ENCODE assay signal across 29 mouse cellular contexts in genomic region chr16:46863959-46864358, GRCm38 (mm10).
DNase-seq lines count a peak whose midpoint lies in the region; ATAC-seq and TF ChIP-seq lines count a peak whose summit lies in the region.
"Had no signal": no experiment of that assay in that cellular context is flagged by ENCODE, and none has a peak within 500 bp of the region (broad histone marks: within the 10 kb centered on the region; RNA-seq: fewer than 3 reads in every experiment).

No protein-coding gene starts in this region.

- no peak overlapping the region for H3K4me3 ChIP-seq in forebrain, postnatal 0 days (ENCODE audit: low read depth, low read length)
- H3K4me3 ChIP-seq in forebrain, embryonic 13.5 days, result no peak overlapping the region
- H3K4me3 ChIP-seq in midbrain, embryonic 10.5 days, result no peak overlapping the region
- H3K4me3 ChIP-seq: embryonic facial prominence, embryonic 15.5 days; forebrain, embryonic 15.5 days; heart, embryonic 12.5 days; heart, embryonic 15.5 days; hindbrain, embryonic 10.5 days; hindbrain, embryonic 13.5 days; intestine, embryonic 15.5 days had no signal

- H3K4me2 ChIP-seq in forebrain, postnatal 0 days (ENCODE audit: low read depth), result no peak overlapping the region
- no peak overlapping the region for H3K4me2 ChIP-seq in forebrain, embryonic 13.5 days
- H3K4me2 ChIP-seq: embryonic facial prominence, embryonic 15.5 days; forebrain, embryonic 15.5 days; heart, embryonic 12.5 days; heart, embryonic 15.5 days; hindbrain, embryonic 13.5 days; intestine, embryonic 15.5 days had no signal

- no peak overlapping the region for H3K9ac ChIP-seq in forebrain, postnatal 0 days
- H3K9ac ChIP-seq in forebrain, embryonic 13.5 days, result no peak overlapping the region
- H3K9ac ChIP-seq: embryonic facial prominence, embryonic 15.5 days; forebrain, embryonic 15.5 days; heart, embryonic 12.5 days; heart, embryonic 15.5 days; hindbrain, embryonic 13.5 days; intestine, embryonic 15.5 days had no signal

- no peak for TF ChIP-seq CTCF in forebrain, postnatal 0 days (IDR thresholded peaks at IDR 0.05; ENCODE audit: low read depth)

- H3K9me3 ChIP-seq in forebrain, postnatal 0 days (ENCODE audit: low read length), result no peaks in the 10 kb centered on the region
- no peaks in the 10 kb centered on the region for H3K9me3 ChIP-seq in forebrain, embryonic 13.5 days (replicated peaks)
- no peaks in the 10 kb centered on the region for H3K9me3 ChIP-seq in midbrain, embryonic 10.5 days (replicated peaks)
- H3K9me3 ChIP-seq: embryonic facial prominence, embryonic 15.5 days; forebrain, embryonic 15.5 days; heart, embryonic 12.5 days; heart, embryonic 15.5 days; hindbrain, embryonic 10.5 days; hindbrain, embryonic 13.5 days; intestine, embryonic 15.5 days had no signal

- H3K4me1 ChIP-seq in forebrain, postnatal 0 days (ENCODE audit: insufficient read depth), result no peaks in the 10 kb centered on the region
- H3K4me1 ChIP-seq in forebrain, embryonic 13.5 days, result no peaks in the 10 kb centered on the region
- no peaks in the 10 kb centered on the region for H3K4me1 ChIP-seq in midbrain, embryonic 10.5 days
- H3K4me1 ChIP-seq: embryonic facial prominence, embryonic 15.5 days; forebrain, embryonic 15.5 days; heart, embryonic 12.5 days; heart, embryonic 15.5 days; hindbrain, embryonic 10.5 days; hindbrain, embryonic 13.5 days; intestine, embryonic 15.5 days had no signal

- H3K36me3 ChIP-seq in forebrain, postnatal 0 days (ENCODE audit: insufficient read depth), result no peaks in the 10 kb centered on the region
- H3K36me3 ChIP-seq in forebrain, embryonic 13.5 days (ENCODE audit: poor library complexity, severe bottlenecking), result no peaks in the 10 kb centered on the region
- no peaks in the 10 kb centered on the region for H3K36me3 ChIP-seq in midbrain, embryonic 10.5 days
- H3K36me3 ChIP-seq: embryonic facial prominence, embryonic 15.5 days; forebrain, embryonic 15.5 days; G1E; heart, embryonic 12.5 days; heart, embryonic 15.5 days; hindbrain, embryonic 10.5 days; hindbrain, embryonic 13.5 days; intestine, embryonic 15.5 days had no signal

- 57% methylated on average over 2 of the region's 2 CpGs for WGBS in forebrain, postnatal 0 days
- WGBS in forebrain, embryonic 13.5 days, result 86% methylated on average over 2 of the region's 2 CpGs
- 92% methylated on average over 2 of the region's 2 CpGs for WGBS in midbrain, embryonic 10.5 days

- peak; percentile 76 for ATAC-seq in forebrain, postnatal 0 days
- no peak for ATAC-seq in forebrain, embryonic 13.5 days
- ATAC-seq: forebrain, embryonic 15.5 days; hindbrain, embryonic 16.5 days; intestine, embryonic 15.5 days had no signal

- H3K27ac ChIP-seq in forebrain, postnatal 0 days (ENCODE audit: low read depth, low read length), result no peak overlapping the region
- no peak overlapping the region for H3K27ac ChIP-seq in forebrain, embryonic 13.5 days
- no peak overlapping the region for H3K27ac ChIP-seq in midbrain, embryonic 10.5 days (replicated peaks)
- H3K27ac ChIP-seq: embryonic facial prominence, embryonic 15.5 days; forebrain, embryonic 15.5 days; heart, embryonic 15.5 days; hindbrain, embryonic 10.5 days; hindbrain, embryonic 13.5 days; intestine, embryonic 15.5 days had no signal

- H3K27me3 ChIP-seq in forebrain, postnatal 0 days (ENCODE audit: insufficient read depth, low read length), result no peaks in the 10 kb centered on the region
- no peaks in the 10 kb centered on the region for H3K27me3 ChIP-seq in forebrain, embryonic 13.5 days
- no peaks in the 10 kb centered on the region for H3K27me3 ChIP-seq in midbrain, embryonic 10.5 days (ENCODE audit: low read depth, poor library complexity, severe bottlenecking)
- H3K27me3 ChIP-seq: CH12.LX; embryonic facial prominence, embryonic 15.5 days; forebrain, embryonic 15.5 days; heart, embryonic 12.5 days; heart, embryonic 15.5 days; hindbrain, embryonic 13.5 days; intestine, embryonic 15.5 days had no signal

- peak; percentile 52 for DNase-seq in forebrain, postnatal 0 days
- peak; percentile 7 for DNase-seq in right cerebral cortex, adult 18-20 months
- DNase-seq in right cerebral cortex, postnatal 25 days, result no peak
- DNase-seq in brain, adult 2 months (ENCODE audit: low read depth, low spot score), result peak; percentile 41
- DNase-seq in cerebellum, adult 9-10 months, result no peak
- DNase-seq in midbrain, embryonic 10.5 days (ENCODE audit: low spot score), result no peak
- DNase-seq: adrenal gland, adult 2 months; adrenal gland, postnatal 25 days; B cell, adult 2 months; cerebellum, adult 11 months; cerebellum, adult 2 months; cerebellum, postnatal 10 days; cerebellum, postnatal 36 days; embryo, embryonic 11 days; gastrocnemius, postnatal 25 days; heart, adult 18-20 months; heart, postnatal 10 days; heart, postnatal 36 days had no signal

Comparison
In these comparisons a context has a peak if more than half of its experiments do, and no peak if none do; other contexts are left out.
1. DNase-seq: peak in forebrain, postnatal 0 days (single experiment), right cerebral cortex, adult 18-20 months (single experiment) and brain, adult 2 months (single experiment); none in right cerebral cortex, postnatal 25 days (single experiment), cerebellum, adult 9-10 months (single experiment) and midbrain, embryonic 10.5 days (single experiment).